30 mouse cellular contexts compared by ENCODE assay signal in genomic region chr14:37119233-37119632, GRCm38 (mm10). TPM values are rescaled to one million over a fixed set of nuclear protein-coding genes. Genes with fewer than 3 reads are reported as not detected.
A peak's percentile ranks its signal among the peaks of the same experiment; 100 is the strongest.
DNase-seq lines count a peak whose midpoint lies in the region; ATAC-seq lines count a peak whose summit lies in the region.
"Had no signal": no experiment of that assay in that cellular context is flagged by ENCODE, and none has a peak within 500 bp of the region (broad histone marks: within the 10 kb centered on the region; RNA-seq: fewer than 3 reads in every experiment).

No protein-coding gene starts in this region.

- no peak overlapping the region for H3K4me2 ChIP-seq in limb, embryonic 12.5 days
- H3K4me2 ChIP-seq: forebrain, embryonic 13.5 days; heart, embryonic 12.5 days; heart, embryonic 15.5 days; hindbrain, embryonic 13.5 days had no signal

- WGBS in limb, embryonic 12.5 days, result 97% methylated on average over 4 of the region's 4 CpGs
- WGBS in limb, embryonic 10.5 days, result 96% methylated on average over 4 of the region's 4 CpGs

- no peaks in the 10 kb centered on the region for H3K27me3 ChIP-seq in limb, embryonic 12.5 days
- H3K27me3 ChIP-seq in limb, embryonic 10.5 days (ENCODE audit: low read depth, poor library complexity, severe bottlenecking), result no peaks in the 10 kb centered on the region
- H3K27me3 ChIP-seq: CH12.LX; forebrain, embryonic 13.5 days; heart, embryonic 15.5 days; hindbrain, embryonic 13.5 days had no signal

- H3K4me3 ChIP-seq in limb, embryonic 12.5 days (replicated peaks), result no peak overlapping the region
- H3K4me3 ChIP-seq in limb, embryonic 10.5 days, result no peak overlapping the region
- H3K4me3 ChIP-seq: forebrain, embryonic 10.5 days; forebrain, embryonic 13.5 days; heart, embryonic 12.5 days; heart, embryonic 15.5 days; hindbrain, embryonic 10.5 days; hindbrain, embryonic 13.5 days had no signal

- H3K4me1 ChIP-seq in limb, embryonic 12.5 days (replicated peaks), result no peaks in the 10 kb centered on the region
- no peaks in the 10 kb centered on the region for H3K4me1 ChIP-seq in limb, embryonic 10.5 days
- H3K4me1 ChIP-seq: forebrain, embryonic 10.5 days; forebrain, embryonic 13.5 days; hindbrain, embryonic 10.5 days; hindbrain, embryonic 13.5 days had no signal

- H3K9ac ChIP-seq in limb, embryonic 12.5 days (replicated peaks), result no peak overlapping the region
- H3K9ac ChIP-seq: forebrain, embryonic 13.5 days; heart, embryonic 12.5 days; heart, embryonic 15.5 days; hindbrain, embryonic 13.5 days had no signal

- DNase-seq in heart, adult 11 months, result peak; percentile 53
- no peak for DNase-seq in heart, adult 8-10 months (ENCODE audit: low spot score)
- DNase-seq in limb, embryonic 10.5 days (ENCODE audit: low spot score), result no peak
- DNase-seq in 3T3-L1 (ENCODE audit: low read depth, low spot score), result peak; percentile 29
- DNase-seq in adrenal gland, postnatal 25 days, result no peak
- DNase-seq: adrenal gland, adult 2 months; adrenal gland, postnatal 14 days; B cell, adult 2 months; cerebellum, adult 18-20 months; cerebellum, adult 9-10 months; cerebellum, postnatal 14 days; gastrocnemius, postnatal 10 days; gastrocnemius, postnatal 36 days; heart, postnatal 10 days; heart, postnatal 36 days had no signal

- peaks cover 31% of the 10 kb centered on the region for H3K36me3 ChIP-seq in limb, embryonic 12.5 days
- H3K36me3 ChIP-seq in limb, embryonic 10.5 days, result peaks cover 41% of the 10 kb centered on the region

- H3K27ac ChIP-seq in limb, embryonic 12.5 days, result no peak overlapping the region
- H3K27ac ChIP-seq in limb, embryonic 10.5 days, result no peak overlapping the region
- H3K27ac ChIP-seq: forebrain, embryonic 10.5 days; forebrain, embryonic 13.5 days; heart, embryonic 15.5 days; hindbrain, embryonic 10.5 days; hindbrain, embryonic 13.5 days had no signal

- ATAC-seq in limb, embryonic 12.5 days (ENCODE audit: insufficient number of reproducible peaks, insufficient read depth, low FRiP score, low TSS enrichment, low read depth), result 0 out of 2 replicates have a peak, but pooled peaks have one; percentile 26
- ATAC-seq: forebrain, embryonic 13.5 days; forebrain, embryonic 16.5 days; hindbrain, embryonic 16.5 days had no signal

- H3K9me3 ChIP-seq in limb, embryonic 12.5 days, result no peaks in the 10 kb centered on the region
- H3K9me3 ChIP-seq in limb, embryonic 10.5 days (replicated peaks), result no peaks in the 10 kb centered on the region
- H3K9me3 ChIP-seq: forebrain, embryonic 10.5 days; forebrain, embryonic 13.5 days; G1E; heart, embryonic 12.5 days; heart, embryonic 15.5 days; hindbrain, embryonic 10.5 days; hindbrain, embryonic 13.5 days had no signal

RNA-seq across cellular contexts. Expression of gene 2610528A11Rik, which starts 5.4 kb away (rescaled TPM):
- not detected for total RNA-seq in heart, adult 8-10 months (2022)
- polyA plus RNA-seq in limb, embryonic 12.5 days (2016; fragmentation: Nextera tagmentation; extraction: Ambion mirVana), result 0.59 and 0.68 TPM in 2 replicates
- polyA plus RNA-seq in limb, embryonic 10.5 days (2016; fragmentation: Nextera tagmentation; extraction: Ambion mirVana), result 2.7 and 3.5 TPM in 2 replicates
- total RNA-seq in adrenal gland, postnatal 25 days (2021), result 0.73 and 1.3 TPM in 2 replicates
- total RNA-seq: CH12.LX; G1E; heart, postnatal 36 days had no signal
- polyA plus RNA-seq: forebrain, embryonic 13.5 days; forebrain, embryonic 16.5 days; G1E had no signal

RNA-seq across cellular contexts. Expression of gene Ghitm, which starts 15.8 kb away (rescaled TPM):
- 100 to 1,000 TPM; 632 to 720 (median 680) TPM for total RNA-seq in heart, adult 8-10 months (2022)
- polyA plus RNA-seq in limb, embryonic 12.5 days (2016; fragmentation: Nextera tagmentation; extraction: Ambion mirVana), result 161 and 167 TPM in 2 replicates
- 182 TPM in 2 replicates for polyA plus RNA-seq in limb, embryonic 10.5 days (2016; fragmentation: Nextera tagmentation; extraction: Ambion mirVana)
- total RNA-seq in adrenal gland, postnatal 25 days (2021), result 678 and 710 TPM in 2 replicates

RNA-seq across cellular contexts. Expression of gene Cdhr1, which starts 21.1 kb away (rescaled TPM):
- total RNA-seq in heart, adult 8-10 months (2022), result not detected
- 0.11 TPM in 1 of 2 replicates, not detected in the other for polyA plus RNA-seq in limb, embryonic 12.5 days (2016; fragmentation: Nextera tagmentation; extraction: Ambion mirVana)
- 0.04 and 0.09 TPM in 2 replicates for polyA plus RNA-seq in limb, embryonic 10.5 days (2016; fragmentation: Nextera tagmentation; extraction: Ambion mirVana)
- total RNA-seq in adrenal gland, postnatal 25 days (2021), result 0.06 TPM in 1 of 2 replicates, not detected in the other
- total RNA-seq: adrenal gland, adult 2 months; CH12.LX; gastrocnemius, adult 18-20 months; gastrocnemius, postnatal 36 days; granulocyte monocyte progenitor cell, adult 5-6 weeks; heart, postnatal 36 days had no signal
- polyA plus RNA-seq: adrenal gland, adult 2 months; G1E had no signal

RNA-seq across cellular contexts. Expression of gene Lrit2, which starts 51.5 kb away (rescaled TPM):
- not detected for total RNA-seq in heart, adult 8-10 months (2022)
- polyA plus RNA-seq in limb, embryonic 12.5 days (2016; fragmentation: Nextera tagmentation; extraction: Ambion mirVana), result not detected in 2 replicates
- not detected in 2 replicates for polyA plus RNA-seq in limb, embryonic 10.5 days (2016; fragmentation: Nextera tagmentation; extraction: Ambion mirVana)
- not detected in 2 replicates for total RNA-seq in adrenal gland, postnatal 25 days (2021)
- total RNA-seq: adrenal gland, adult 2 months; adrenal gland, postnatal 14 days; CH12.LX; gastrocnemius, adult 18-20 months; gastrocnemius, postnatal 10 days; gastrocnemius, postnatal 36 days; granulocyte monocyte progenitor cell, adult 5-6 weeks; heart, postnatal 10 days; heart, postnatal 36 days had no signal
- polyA plus RNA-seq: adrenal gland, adult 2 months; brain, embryonic 14.5 days; embryonic facial prominence, embryonic 11.5 days; forebrain, embryonic 10.5 days; forebrain, embryonic 13.5 days; forebrain, embryonic 16.5 days; G1E; heart, embryonic 12.5 days; heart, embryonic 15.5 days; hindbrain, embryonic 10.5 days; hindbrain, embryonic 13.5 days; hindbrain, embryonic 16.5 days had no signal

Comparison
In these comparisons a context has a peak if more than half of its experiments do, and no peak if none do; other contexts are left out.
1. DNase-seq: peak in heart, adult 11 months (single experiment) and 3T3-L1 (single experiment); none in heart, adult 8-10 months (single experiment), limb, embryonic 10.5 days (single experiment) and adrenal gland, postnatal 25 days (single experiment).